Mouse (Mus musculus) thymus, adult 2 months (tissue): Measurements from ENCODE around the gene Shisa8. TPM values are rescaled to one million over a fixed set of nuclear protein-coding genes. Genes with fewer than 3 reads are reported as not detected.

ENCODE experiments used
- DNase-seq: peaks from one replicate; pipeline ENCODE4 v3.0.0; 2021
- H3K27ac ChIP-seq: fragments of 200-500 bp; 2 replicates; pipeline ENCODE4 v1.5.1; 2012; ENCODE audit warnings: low read length, control low read depth; ENCODE audit not compliant: control insufficient read depth, insufficient read depth
- H3K27me3 ChIP-seq: fragments of 200-500 bp; 2 replicates; pipeline ENCODE4 v1.6.1; 2012; ENCODE audit warnings: mild to moderate bottlenecking, low read length, moderate library complexity, mixed read lengths; ENCODE audit not compliant: control insufficient read depth, insufficient read depth
- H3K36me3 ChIP-seq: fragments of 200-500 bp; 2 replicates; pipeline ENCODE4 v1.6.1; 2012; ENCODE audit warnings: mild to moderate bottlenecking, low read length, moderate library complexity; ENCODE audit not compliant: control insufficient read depth, insufficient read depth
- H3K4me1 ChIP-seq: fragments of 200-500 bp; replicated peaks from 2 replicates; pipeline ENCODE4 v1.6.1; 2012; ENCODE audit warnings: low read length; ENCODE audit not compliant: control insufficient read depth, insufficient read depth
- H3K4me3 ChIP-seq: fragments of 200-500 bp; 2 replicates; pipeline ENCODE4 v1.5.1; 2012; ENCODE audit warnings: mild to moderate bottlenecking, low read length, control low read depth, moderate library complexity; ENCODE audit not compliant: control insufficient read depth, insufficient read depth
- CTCF ChIP-seq: fragments of 200-500 bp; IDR thresholded peaks from 2 replicates; pipeline ENCODE4 v1.5.1; 2012; ENCODE audit warnings: mild to moderate bottlenecking, control low read depth, low read length, moderate library complexity, borderline replicate concordance; ENCODE audit not compliant: control insufficient read depth, poor library complexity, insufficient read depth; ENCODE audit errors: extremely low read depth
- POLR2A ChIP-seq: fragments of 200-500 bp; IDR thresholded peaks from 2 replicates; pipeline ENCODE4 v1.6.1; 2012; ENCODE audit warnings: mild to moderate bottlenecking, low read length, control low read depth, moderate library complexity; ENCODE audit not compliant: control insufficient read depth, poor library complexity, insufficient read depth; ENCODE audit errors: extremely low read depth
- WGBS: fragments of 180-500 bp; shearing (Covaris S2); methylation state at CpG from one replicate; pipeline ENCODE4 v1.1.7; 2018; 5-methylcytosine and 5-hydroxymethylcytosine counted together
- polyA plus RNA-seq: library from polyadenylated mRNA; depleted of rRNA; stranded (reverse); fragments of >200 nt; gene quantifications from 2 replicates; pipeline ENCODE4 v1.2.3, GENCODE M21; 2012; rRNA removed

The Shisa8 gene
- polyA plus RNA-seq, 1 experiment, result 0.93 TPM

- WGBS, result 24% methylated on average over 12 of the region's 12 CpGs
- TF ChIP-seq CTCF (no peak), POLR2A (no peak)
- Histone ChIP-seq H3K4me1 (peaks cover 60% of the 10 kb centered on the region), H3K36me3 (no peaks in the 10 kb centered on the region), H3K27ac (peak overlapping the region; percentile 89), H3K4me3 (no peak overlapping the region), H3K27me3 (no peaks in the 10 kb centered on the region)
- DNase-seq, result peak; percentile 46
Measured at GRCm38 (mm10) chr15:82161965-82162600, 50.5 kb downstream of the Shisa8 start.

- WGBS, result 55% methylated on average over 11 of the region's 11 CpGs
- Histone ChIP-seq H3K4me1 (peaks cover 58% of the 10 kb centered on the region), H3K36me3 (no peaks in the 10 kb centered on the region), H3K27ac (peak overlapping the region; percentile 95), H3K4me3 (no peak overlapping the region), H3K27me3 (no peaks in the 10 kb centered on the region)
- TF ChIP-seq CTCF (no peak), POLR2A (no peak)
- no peak for DNase-seq
Measured at GRCm38 (mm10) chr15:82160731-82161640, 51.6 kb downstream of the Shisa8 start.

GRCm38 (mm10) chr15:82159471-82159870 is 53.1 kb downstream of the Shisa8 start:
- H3K4me3 ChIP-seq, result no peak overlapping the region
- no peak overlapping the region for H3K27ac ChIP-seq
- DNase-seq, result no peak
- H3K27me3 ChIP-seq, result no peaks in the 10 kb centered on the region
- peaks cover 56% of the 10 kb centered on the region for H3K4me1 ChIP-seq
- no peak for TF ChIP-seq POLR2A
- TF ChIP-seq CTCF, result no peak
- no peaks in the 10 kb centered on the region for H3K36me3 ChIP-seq
- 95% methylated on average over 9 of the region's 9 CpGs for WGBS

- Histone ChIP-seq H3K27me3 (no peaks in the 10 kb centered on the region), H3K36me3 (no peaks in the 10 kb centered on the region), H3K27ac (no peak overlapping the region; the same call in 1 of the 2 replicates), H3K4me3 (no peak overlapping the region), H3K4me1 (peaks cover 49% of the 10 kb centered on the region)
- DNase-seq, result no peak
- WGBS, result 89% methylated on average over 17 of the region's 17 CpGs
- TF ChIP-seq CTCF (no peak), POLR2A (no peak)
Measured at GRCm38 (mm10) chr15:82158243-82159035, 54.2 kb downstream of the Shisa8 start.

- no peak overlapping the region for H3K27ac ChIP-seq
- no peaks in the 10 kb centered on the region for H3K36me3 ChIP-seq
- WGBS, result 33% methylated on average over 10 of the region's 10 CpGs
- no peak overlapping the region for H3K4me3 ChIP-seq
- no peak for DNase-seq
- no peaks in the 10 kb centered on the region for H3K27me3 ChIP-seq
- TF ChIP-seq POLR2A (no peak), CTCF (no peak)
- H3K4me1 ChIP-seq, result peaks cover 47% of the 10 kb centered on the region
Measured at GRCm38 (mm10) chr15:82156902-82157301, 55.7 kb downstream of the Shisa8 start.

DNA sequence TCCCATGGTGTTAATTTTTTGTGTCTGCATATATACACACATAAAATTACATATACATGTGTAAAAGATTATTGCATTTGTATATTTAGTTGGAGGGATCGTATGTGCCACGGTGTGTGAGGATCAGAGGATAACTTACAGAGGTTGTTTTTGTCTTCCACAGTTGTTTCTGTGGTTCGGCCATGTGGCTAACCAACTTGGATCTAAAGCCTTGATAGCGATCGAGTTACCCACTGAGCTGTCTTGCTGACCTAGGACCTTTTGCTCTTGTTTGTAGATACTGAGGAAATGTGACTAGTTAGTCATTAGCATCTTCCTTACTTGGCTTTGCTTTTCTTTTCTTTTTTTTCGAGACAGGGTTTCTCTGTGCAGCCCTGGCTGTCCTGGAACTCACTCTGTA is 56.3 kb downstream of the Shisa8 start:
- TF ChIP-seq CTCF, result no peak
- no peak for TF ChIP-seq POLR2A
- Histone ChIP-seq H3K36me3 (no peaks in the 10 kb centered on the region), H3K4me3 (no peak overlapping the region), H3K27ac (no peak overlapping the region), H3K27me3 (no peaks in the 10 kb centered on the region), H3K4me1 (peaks cover 44% of the 10 kb centered on the region)
- no peak for DNase-seq
- 29% methylated on average over 6 of the region's 6 CpGs for WGBS

Other genes starting within 250 kb of the Shisa8 start
- not detected in 2 replicates for gene 1700029P11Rik, start 232.3 kb downstream of the Shisa8 start, polyA plus RNA-seq
- gene Xrcc6, start 225.0 kb downstream of the Shisa8 start, polyA plus RNA-seq, result 183 and 225 TPM in 2 replicates
- 199 and 252 TPM in 2 replicates for gene Desi1, start 179.0 kb downstream of the Shisa8 start, polyA plus RNA-seq
- 122 and 134 TPM in 2 replicates for gene Snu13, start 165.2 kb downstream of the Shisa8 start, polyA plus RNA-seq
- 0.04 TPM in 1 of 2 replicates, not detected in the other for gene 4930407I10Rik, start 153.7 kb downstream of the Shisa8 start, polyA plus RNA-seq
- 0.08 and 0.11 TPM in 2 replicates for gene Mei1, start 142.8 kb downstream of the Shisa8 start, polyA plus RNA-seq
- 33.1 and 39.4 TPM in 2 replicates for gene Ccdc134, start 84.9 kb downstream of the Shisa8 start, polyA plus RNA-seq
- 410 and 478 TPM in 2 replicates for gene Srebf2, start 65.6 kb downstream of the Shisa8 start, polyA plus RNA-seq
- 4.3 and 7.0 TPM in 2 replicates for gene Tnfrsf13c, start 11.6 kb upstream of the Shisa8 start, polyA plus RNA-seq
- gene Cenpm, start 31.9 kb upstream of the Shisa8 start, polyA plus RNA-seq, result 44.8 and 68.0 TPM in 2 replicates
- gene 1500009C09Rik, start 39.6 kb upstream of the Shisa8 start, polyA plus RNA-seq, result 0.08 and 0.24 TPM in 2 replicates
- gene Sept3, start 62.1 kb upstream of the Shisa8 start, polyA plus RNA-seq, result 3.4 and 4.6 TPM in 2 replicates
- gene Wbp2nl, start 86.1 kb upstream of the Shisa8 start, polyA plus RNA-seq, result 0.11 and 0.14 TPM in 2 replicates
- 118 and 150 TPM in 2 replicates for gene Naga, start 126.1 kb upstream of the Shisa8 start, polyA plus RNA-seq
- gene Pheta2, start 126.1 kb upstream of the Shisa8 start, polyA plus RNA-seq, result 1.7 and 2.3 TPM in 2 replicates
- 218 and 230 TPM in 2 replicates for gene Smdt1, start 126.1 kb upstream of the Shisa8 start, polyA plus RNA-seq
- gene Ndufa6, start 141.5 kb upstream of the Shisa8 start, polyA plus RNA-seq, result 227 and 278 TPM in 2 replicates
- gene Cyp2d22, start 167.4 kb upstream of the Shisa8 start, polyA plus RNA-seq, result 12.6 and 15.7 TPM in 2 replicates
- not detected in 2 replicates for gene Cyp2d11, start 181.2 kb upstream of the Shisa8 start, polyA plus RNA-seq
- 0.28 and 2.5 TPM in 2 replicates for gene Cyp2d10, start 194.4 kb upstream of the Shisa8 start, polyA plus RNA-seq
- gene Cyp2d9, start 220.6 kb upstream of the Shisa8 start, polyA plus RNA-seq, result 0.22 and 0.23 TPM in 2 replicates